Mouse (Mus musculus): ENCODE data around the gene Dok5.

DNA sequence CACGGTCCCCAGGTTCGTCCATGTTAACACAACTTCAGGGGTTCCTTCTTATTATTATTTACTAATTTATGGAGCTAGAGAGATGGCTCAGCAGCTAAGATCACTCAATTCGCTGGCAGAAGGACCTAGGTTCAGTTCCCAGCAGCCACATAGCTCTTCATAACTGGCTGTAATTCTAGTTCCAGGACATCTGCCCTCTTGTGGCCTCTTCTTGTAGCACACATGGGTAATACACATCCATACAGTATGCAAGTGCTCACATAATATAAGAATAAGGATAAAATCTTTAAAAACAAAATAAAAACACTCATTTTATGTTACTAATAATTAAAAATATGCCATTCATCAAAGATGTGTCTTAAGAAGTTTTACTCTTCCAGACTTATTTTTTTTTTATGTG lies 23.9 kb upstream of the Dok5 start:
- no peak for TF ChIP-seq SIN3A (IDR thresholded peaks at IDR 0.05; ENCODE audit: low read length)
- peak in 2 of 3 experiments; percentile 20 to 37; a peak in 2 of 6 replicates for TF ChIP-seq CTCF (IDR thresholded peaks at IDR 0.05 in 2 of 3, conservative IDR thresholded peaks at IDR 0.05 in 1 of 3; ENCODE audit: control insufficient read depth in 1 of 3, insufficient read depth in 1 of 3, low read depth in 2 of 3, low read length in 3 of 3, poor library complexity in 1 of 3, severe bottlenecking in 1 of 3)
- TF ChIP-seq CHD1 (IDR thresholded peaks at IDR 0.05; ENCODE audit: low read depth, low read length), result no peak
- TF ChIP-seq ZC3H11A (IDR thresholded peaks at IDR 0.05; ENCODE audit: low read depth, low read length), result no peak
- no peak for TF ChIP-seq POLR2A (IDR thresholded peaks at IDR 0.05; ENCODE audit: control insufficient read depth in 1 of 2, insufficient read depth in 1 of 2, low read depth in 1 of 2, low read length in 2 of 2, poor library complexity in 1 of 2)
- no peak for TF ChIP-seq MAFK (IDR thresholded peaks at IDR 0.05; ENCODE audit: borderline replicate concordance, low read depth, low read length)
- no peak for TF ChIP-seq EP300 (IDR thresholded peaks at IDR 0.05; ENCODE audit: low read depth in 1 of 2, low read length in 2 of 2)
- no peak for TF ChIP-seq USF1 (IDR thresholded peaks at IDR 0.05; ENCODE audit: low read depth, low read length)
- TF ChIP-seq NRF1 (IDR thresholded peaks at IDR 0.05; ENCODE audit: insufficient read depth, low read depth, low read length, poor library complexity, severe bottlenecking), result no peak
- no peak for TF ChIP-seq MXI1 (IDR thresholded peaks at IDR 0.05; ENCODE audit: low read depth, low read length)
- no peak for TF ChIP-seq GATA1 (IDR thresholded peaks at IDR 0.05; ENCODE audit: low read depth, low read length)
- no peak for TF ChIP-seq JUND (IDR thresholded peaks at IDR 0.05; ENCODE audit: low read depth, low read length)
- no peak for TF ChIP-seq CHD2 (IDR thresholded peaks at IDR 0.05; ENCODE audit: low read length)
